Mouse (Mus musculus) kidney, adult 2 months (tissue): ENCODE data around the gene Pmepa1.

Experiments used
- CTCF ChIP-seq: fragments of 200-500 bp; conservative IDR thresholded peaks from 2 replicates; pipeline ENCODE4 v1.5.1; 2011; ENCODE audit warnings: low read depth, mild to moderate bottlenecking, control low read depth, low read length, moderate library complexity, mixed read lengths; ENCODE audit not compliant: insufficient read depth, insufficient read length
- POLR2A ChIP-seq: fragments of 200-500 bp; IDR thresholded peaks from one replicate; pipeline ENCODE4 v1.6.1; 2011; ENCODE audit warnings: low read depth, low read length, control low read depth

GRCm38 (mm10) chr2:173258459-173259091 lies 17.8 kb downstream of the Pmepa1 start:
- TF ChIP-seq POLR2A, result no peak
- TF ChIP-seq CTCF, result no peak
